Mouse (Mus musculus): ENCODE measurements around the gene H2al1f. TPM values are rescaled to one million over a fixed set of nuclear protein-coding genes. Genes with fewer than 3 reads are reported as not detected.
"Not testable (repeated sequence)": the region's sequence is repeated elsewhere in the genome, so short reads cannot be mapped to it uniquely, and the experiment has no call there.

Gene H2al1f
- not detected in 2 replicates for polyA plus RNA-seq (2015; fragmentation: Nextera tagmentation; extraction: Ambion mirVana)

GRCm38 (mm10) chrX:11314858-11315257, at the start of gene H2al1f:
Gene H2al1f (plus strand): TSS chrX:11315158.
- not testable (repeated sequence) for H3K4me3 ChIP-seq (ENCODE audit: low read length); H3K27ac ChIP-seq (ENCODE audit: low read length); H3K36me3 ChIP-seq (ENCODE audit: control insufficient read depth, insufficient read depth, low read length); H3K9ac ChIP-seq (ENCODE audit: low read depth, low read length); H3K4me1 ChIP-seq (ENCODE audit: control insufficient read depth, insufficient read depth, low read length); ATAC-seq; H3K27me3 ChIP-seq (replicated peaks; ENCODE audit: control insufficient read depth, insufficient read depth, low read length); H3K4me2 ChIP-seq (ENCODE audit: low read depth, low read length); H3K9me3 ChIP-seq (ENCODE audit: control insufficient read depth, low read length)
- WGBS: no CpG with 5 or more reads among the region's 6 CpGs

DNA sequence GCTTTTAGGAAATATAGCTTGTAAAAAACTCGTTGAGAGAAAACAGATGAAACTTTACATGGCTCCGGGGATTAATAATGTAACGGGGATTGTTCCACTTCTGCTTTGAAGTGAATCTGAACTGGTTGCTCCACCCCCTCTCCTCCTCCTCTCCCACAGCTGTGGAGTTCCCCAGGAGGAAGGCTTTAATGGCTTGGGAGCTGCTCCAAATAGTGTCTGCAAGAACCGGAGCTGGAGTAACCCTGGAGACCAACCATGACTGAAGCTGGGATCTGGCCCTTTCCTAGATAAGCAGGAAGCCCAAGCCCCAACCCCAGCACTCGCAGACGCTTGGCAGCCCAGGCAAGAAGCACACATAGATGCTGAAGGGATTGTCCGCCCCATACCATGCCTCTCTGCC, 47.2 kb upstream of the H2al1f start:
- Histone ChIP-seq H3K36me3 (ENCODE audit: control insufficient read depth, insufficient read depth, low read length) (no peaks in the 10 kb centered on the region), H3K4me2 (ENCODE audit: low read depth, low read length) (no peak overlapping the region), H3K9me3 (ENCODE audit: control insufficient read depth, low read length) (no peaks in the 10 kb centered on the region), H3K4me1 (ENCODE audit: control insufficient read depth, insufficient read depth, low read length) (no peaks in the 10 kb centered on the region), H3K27me3 (replicated peaks; ENCODE audit: control insufficient read depth, insufficient read depth, low read length) (peaks cover 5% of the 10 kb centered on the region; the same call in 1 of the 2 replicates), H3K9ac (ENCODE audit: low read depth, low read length) (no peak overlapping the region), H3K4me3 (ENCODE audit: low read length) (no peak overlapping the region), H3K27ac (ENCODE audit: low read length) (no peak overlapping the region)
- 40% methylated on average over 7 of the region's 7 CpGs for WGBS
- 0 out of 2 replicates have a peak, but pooled peaks have one; percentile 60 for ATAC-seq

DNA sequence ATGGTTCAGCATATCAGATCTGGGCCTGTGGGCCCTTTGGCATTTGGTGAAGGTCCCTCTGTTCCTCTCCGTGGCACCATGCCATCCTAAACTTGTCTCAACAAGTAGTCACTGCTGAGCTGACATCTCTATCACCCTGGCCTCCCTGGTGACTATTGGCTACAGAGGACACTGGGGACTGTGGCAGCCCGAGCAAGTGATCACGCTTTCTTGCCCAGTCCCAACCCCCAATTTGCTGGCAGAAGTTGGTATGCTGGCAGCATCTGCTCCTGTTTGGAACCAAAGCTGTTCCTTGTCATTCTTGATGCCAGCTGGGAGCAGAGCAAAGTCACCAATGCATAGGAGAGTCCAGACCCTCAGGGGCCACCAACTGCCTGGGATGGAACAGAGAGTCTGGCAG, 45.9 kb upstream of the H2al1f start:
- 94% methylated on average over 3 of the region's 3 CpGs for WGBS
- Histone ChIP-seq H3K4me2 (ENCODE audit: low read depth, low read length) (no peak overlapping the region), H3K4me1 (ENCODE audit: control insufficient read depth, insufficient read depth, low read length) (no peaks in the 10 kb centered on the region), H3K27ac (ENCODE audit: low read length) (no peak overlapping the region), H3K4me3 (ENCODE audit: low read length) (no peak overlapping the region), H3K27me3 (replicated peaks; ENCODE audit: control insufficient read depth, insufficient read depth, low read length) (peaks cover 5% of the 10 kb centered on the region; the same call in 1 of the 2 replicates), H3K36me3 (ENCODE audit: control insufficient read depth, insufficient read depth, low read length) (no peaks in the 10 kb centered on the region), H3K9ac (ENCODE audit: low read depth, low read length) (no peak overlapping the region), H3K9me3 (ENCODE audit: control insufficient read depth, low read length) (no peaks in the 10 kb centered on the region)
- ATAC-seq: no peak

GRCm38 (mm10) chrX:11273190-11273589, 41.8 kb upstream of the H2al1f start:
- H3K9ac ChIP-seq (ENCODE audit: low read depth, low read length): no peak overlapping the region
- H3K4me3 ChIP-seq (ENCODE audit: low read length): no peak overlapping the region
- no peak overlapping the region for H3K27ac ChIP-seq (ENCODE audit: low read length)
- peaks cover 8% of the 10 kb centered on the region; the same call in 1 of the 2 replicates for H3K27me3 ChIP-seq (replicated peaks; ENCODE audit: control insufficient read depth, insufficient read depth, low read length)
- 43% methylated on average over 3 of the region's 3 CpGs for WGBS
- ATAC-seq: peak; percentile 66
- H3K4me2 ChIP-seq (ENCODE audit: low read depth, low read length): no peak overlapping the region
- H3K9me3 ChIP-seq (ENCODE audit: control insufficient read depth, low read length): no peaks in the 10 kb centered on the region
- H3K36me3 ChIP-seq (ENCODE audit: control insufficient read depth, insufficient read depth, low read length): no peaks in the 10 kb centered on the region
- no peaks in the 10 kb centered on the region for H3K4me1 ChIP-seq (ENCODE audit: control insufficient read depth, insufficient read depth, low read length)

DNA sequence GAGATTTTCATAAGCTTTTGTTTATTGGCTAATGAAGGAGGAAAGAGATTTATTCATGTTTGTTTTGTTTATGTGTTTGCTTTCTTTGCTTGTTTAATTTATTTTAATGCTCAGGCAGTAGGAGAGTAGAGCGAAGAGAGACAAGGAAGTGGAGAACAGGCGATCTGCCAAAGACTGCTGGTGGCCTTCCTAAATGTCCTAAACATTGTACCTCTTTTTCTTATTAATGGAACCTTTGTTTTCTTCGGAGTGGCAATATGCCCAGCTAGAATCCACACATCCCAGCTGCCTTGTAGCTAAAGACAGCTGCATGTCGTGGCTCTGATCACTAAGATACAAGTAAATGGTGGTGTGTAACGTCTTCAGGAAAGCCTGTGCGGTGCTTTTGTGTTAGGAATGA, 37.9 kb upstream of the H2al1f start:
- 0 out of 2 replicates have a peak, but pooled peaks cover 3% of the 10 kb centered on the region for H3K27me3 ChIP-seq (replicated peaks; ENCODE audit: control insufficient read depth, insufficient read depth, low read length)
- ATAC-seq: no peak
- no peaks in the 10 kb centered on the region for H3K36me3 ChIP-seq (ENCODE audit: control insufficient read depth, insufficient read depth, low read length)
- no peaks in the 10 kb centered on the region for H3K4me1 ChIP-seq (ENCODE audit: control insufficient read depth, insufficient read depth, low read length)
- no peaks in the 10 kb centered on the region for H3K9me3 ChIP-seq (ENCODE audit: control insufficient read depth, low read length)
- H3K4me2 ChIP-seq (ENCODE audit: low read depth, low read length): no peak overlapping the region
- no peak overlapping the region for H3K4me3 ChIP-seq (ENCODE audit: low read length)
- WGBS: 61% methylated on average over 6 of the region's 6 CpGs
- H3K27ac ChIP-seq (ENCODE audit: low read length): no peak overlapping the region
- no peak overlapping the region for H3K9ac ChIP-seq (ENCODE audit: low read depth, low read length)

DNA sequence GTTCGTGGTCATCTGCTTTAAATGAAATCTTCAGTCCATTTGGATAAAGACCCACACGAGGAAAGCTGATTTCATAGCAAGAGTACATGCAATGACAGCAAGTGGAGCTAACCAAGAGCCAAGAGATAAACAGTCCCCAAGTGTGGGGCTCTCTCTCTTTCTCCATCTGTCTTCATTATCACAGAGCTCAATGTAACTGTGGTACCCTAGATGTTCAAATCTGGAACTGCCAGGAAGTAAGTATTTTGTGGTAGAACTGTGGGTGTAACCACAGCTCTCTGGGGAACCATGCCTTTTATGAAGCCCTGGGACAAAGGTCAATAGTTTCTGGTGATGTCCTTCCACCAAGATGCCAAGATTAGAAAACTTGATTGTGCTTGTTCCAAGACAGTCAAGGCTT, 34.2 kb upstream of the H2al1f start:
- Histone ChIP-seq H3K4me3 (ENCODE audit: low read length) (no peak overlapping the region), H3K9ac (ENCODE audit: low read depth, low read length) (no peak overlapping the region), H3K9me3 (ENCODE audit: control insufficient read depth, low read length) (no peaks in the 10 kb centered on the region), H3K27me3 (replicated peaks; ENCODE audit: control insufficient read depth, insufficient read depth, low read length) (0 out of 2 replicates have a peak, but pooled peaks cover 3% of the 10 kb centered on the region), H3K36me3 (ENCODE audit: control insufficient read depth, insufficient read depth, low read length) (no peaks in the 10 kb centered on the region), H3K27ac (ENCODE audit: low read length) (no peak overlapping the region), H3K4me2 (ENCODE audit: low read depth, low read length) (no peak overlapping the region), H3K4me1 (ENCODE audit: control insufficient read depth, insufficient read depth, low read length) (no peaks in the 10 kb centered on the region)
- no peak for ATAC-seq
- 78% methylated on average over 2 of the region's 2 CpGs for WGBS

DNA sequence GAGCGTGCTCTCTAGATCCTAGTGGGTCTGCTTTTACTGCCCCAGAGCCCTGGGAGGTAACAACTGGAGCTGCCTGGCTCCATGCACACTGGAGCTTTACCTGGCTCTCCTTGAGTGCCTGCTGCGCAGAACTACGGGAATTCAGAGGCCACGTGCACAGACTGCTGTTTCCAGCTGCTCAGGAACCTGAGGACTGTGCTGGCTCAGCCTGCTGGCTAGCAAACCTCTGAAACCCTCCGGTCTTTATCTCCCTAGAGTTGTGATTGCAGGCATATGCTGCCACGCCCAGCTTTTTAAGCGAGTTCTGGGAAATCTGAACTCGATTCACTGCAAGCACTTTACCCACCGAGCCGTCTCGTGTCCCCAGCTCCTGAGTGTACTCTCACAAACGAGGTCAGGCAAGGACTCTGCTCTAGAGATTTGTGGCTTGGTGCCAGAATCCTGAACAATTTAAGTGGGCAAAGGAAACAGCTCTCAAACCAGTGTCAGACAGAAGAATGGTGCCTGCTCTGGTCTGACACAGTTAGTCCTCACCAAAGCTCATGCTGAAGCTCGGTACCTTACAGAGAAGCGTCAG, 26.6 kb upstream of the H2al1f start:
- Histone ChIP-seq H3K9ac (ENCODE audit: low read depth, low read length) (no peak overlapping the region), H3K9me3 (ENCODE audit: control insufficient read depth, low read length) (no peaks in the 10 kb centered on the region), H3K27ac (ENCODE audit: low read length) (no peak overlapping the region), H3K36me3 (ENCODE audit: control insufficient read depth, insufficient read depth, low read length) (no peaks in the 10 kb centered on the region), H3K4me2 (ENCODE audit: low read depth, low read length) (no peak overlapping the region), H3K4me3 (ENCODE audit: low read length) (no peak overlapping the region), H3K27me3 (replicated peaks; ENCODE audit: control insufficient read depth, insufficient read depth, low read length) (0 out of 2 replicates have a peak, but pooled peaks cover 4% of the 10 kb centered on the region), H3K4me1 (ENCODE audit: control insufficient read depth, insufficient read depth, low read length) (no peaks in the 10 kb centered on the region)
- WGBS: 43% methylated on average over 14 of the region's 14 CpGs
- ATAC-seq: no peak; the same call in 1 of the 2 replicates

DNA sequence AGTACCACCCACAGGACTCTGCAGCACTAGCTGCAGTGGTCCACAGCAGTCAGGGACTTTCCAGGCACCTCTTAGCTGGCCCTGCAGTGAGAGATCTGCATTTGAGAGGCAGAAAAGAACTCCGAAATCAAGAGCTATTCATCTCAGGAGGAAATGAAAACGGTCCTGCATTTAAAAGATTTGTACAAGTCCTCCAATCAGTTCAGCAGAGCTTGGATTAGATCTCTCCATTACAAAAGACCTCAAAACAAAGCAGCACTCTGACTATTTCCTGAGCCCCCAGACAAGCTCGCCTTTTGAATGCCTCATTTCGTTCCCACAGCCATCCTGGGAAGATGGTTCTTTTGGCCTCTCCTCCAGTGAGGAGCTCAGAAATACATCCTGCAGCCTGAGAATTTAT, 25.7 kb upstream of the H2al1f start:
- Histone ChIP-seq H3K9me3 (ENCODE audit: control insufficient read depth, low read length) (no peaks in the 10 kb centered on the region), H3K36me3 (ENCODE audit: control insufficient read depth, insufficient read depth, low read length) (no peaks in the 10 kb centered on the region), H3K9ac (ENCODE audit: low read depth, low read length) (no peak overlapping the region), H3K27ac (ENCODE audit: low read length) (no peak overlapping the region), H3K27me3 (replicated peaks; ENCODE audit: control insufficient read depth, insufficient read depth, low read length) (0 out of 2 replicates have a peak, but pooled peaks cover 4% of the 10 kb centered on the region), H3K4me1 (ENCODE audit: control insufficient read depth, insufficient read depth, low read length) (no peaks in the 10 kb centered on the region), H3K4me3 (ENCODE audit: low read length) (no peak overlapping the region), H3K4me2 (ENCODE audit: low read depth, low read length) (no peak overlapping the region)
- 78% methylated on average over 4 of the region's 4 CpGs for WGBS
- ATAC-seq: no peak

DNA sequence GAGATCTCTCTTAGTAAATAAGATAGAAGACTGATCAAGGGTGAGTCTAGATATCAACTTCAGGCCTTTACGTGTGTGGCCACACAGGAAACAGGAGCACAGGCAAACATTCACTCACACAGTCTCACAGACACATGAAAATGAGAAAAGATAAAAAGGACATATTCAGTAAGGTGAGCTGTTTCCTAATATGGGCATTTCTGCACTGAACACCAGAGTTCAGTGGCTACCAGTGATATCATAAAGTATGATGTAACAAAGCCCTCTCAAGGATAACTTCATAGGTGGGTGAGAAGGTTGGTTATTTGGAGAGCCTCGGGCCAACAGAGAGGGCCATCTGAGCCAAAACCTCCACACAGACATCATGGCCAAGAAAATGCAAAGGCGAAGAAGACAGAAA, 16.0 kb upstream of the H2al1f start, which contains the start of gene H2al1a:
H2al1a (plus strand) TSS at position 301 of the 400 bp plus-strand sequence.
- H3K36me3 ChIP-seq (ENCODE audit: control insufficient read depth, insufficient read depth, low read length); H3K4me1 ChIP-seq (ENCODE audit: control insufficient read depth, insufficient read depth, low read length); H3K27ac ChIP-seq (ENCODE audit: low read length); H3K4me3 ChIP-seq (ENCODE audit: low read length); H3K9ac ChIP-seq (ENCODE audit: low read depth, low read length); H3K9me3 ChIP-seq (ENCODE audit: control insufficient read depth, low read length); H3K27me3 ChIP-seq (replicated peaks; ENCODE audit: control insufficient read depth, insufficient read depth, low read length); H3K4me2 ChIP-seq (ENCODE audit: low read depth, low read length); ATAC-seq: not testable (repeated sequence)
- WGBS: no CpG with 5 or more reads among the region's 3 CpGs

DNA sequence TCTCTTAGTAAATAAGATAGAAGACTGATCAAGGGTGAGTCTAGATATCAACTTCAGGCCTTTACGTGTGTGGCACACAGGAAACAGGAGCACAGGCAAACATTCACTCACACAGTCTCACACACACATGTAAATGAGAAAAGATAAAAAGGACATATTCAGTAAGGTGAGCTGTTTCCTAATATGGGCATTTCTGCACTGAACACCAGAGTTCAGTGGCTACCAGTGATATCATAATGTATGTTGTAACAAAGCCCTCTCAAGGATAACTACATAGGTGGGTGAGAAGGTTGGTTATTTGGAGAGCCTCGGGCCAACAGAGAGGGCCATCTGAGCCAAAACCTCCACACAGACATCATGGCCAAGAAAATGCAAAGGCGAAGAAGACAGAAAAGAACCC, 12.8 kb upstream of the H2al1f start, which contains the start of gene H2al1b:
H2al1b (plus strand) TSS at position 301 of the 400 bp plus-strand sequence.
- H3K9ac ChIP-seq (ENCODE audit: low read depth, low read length); H3K9me3 ChIP-seq (ENCODE audit: control insufficient read depth, low read length); H3K4me1 ChIP-seq (ENCODE audit: control insufficient read depth, insufficient read depth, low read length); H3K4me2 ChIP-seq (ENCODE audit: low read depth, low read length); H3K27me3 ChIP-seq (replicated peaks; ENCODE audit: control insufficient read depth, insufficient read depth, low read length); H3K4me3 ChIP-seq (ENCODE audit: low read length); H3K36me3 ChIP-seq (ENCODE audit: control insufficient read depth, insufficient read depth, low read length); H3K27ac ChIP-seq (ENCODE audit: low read length); ATAC-seq: not testable (repeated sequence)
- 88% methylated on average over 1 of the region's 3 CpGs for WGBS

All from intestine, embryonic 16.5 days (tissue).